Mouse (Mus musculus) MN1 (cell line): ENCODE measurements around the gene Megf11.
A peak's percentile ranks its signal among the peaks of the same experiment; 100 is the strongest.

Experiments used
- DNase-seq: peaks from one replicate; pipeline ENCODE4 v3.0.0-alpha.2; 2016; ENCODE audit warnings: low spot score

The Megf11 gene

GRCm38 (mm10) chr9:64393914-64394596, 8.6 kb downstream of the Megf11 start:
- DNase-seq: peak; percentile 55

GRCm38 (mm10) chr9:64395238-64395920, 10.0 kb downstream of the Megf11 start:
- no peak for DNase-seq

- peak; percentile 51 for DNase-seq
Measured at GRCm38 (mm10) chr9:64397108-64397507, 11.7 kb downstream of the Megf11 start.

GRCm38 (mm10) chr9:64399121-64399520, 13.7 kb downstream of the Megf11 start:
- DNase-seq: no peak

GRCm38 (mm10) chr9:64402141-64402540, 16.7 kb downstream of the Megf11 start:
- no peak for DNase-seq

GRCm38 (mm10) chr9:64406841-64407240, 21.4 kb downstream of the Megf11 start:
- no peak for DNase-seq

- DNase-seq: no peak
Measured at GRCm38 (mm10) chr9:64407390-64407970, 22.1 kb downstream of the Megf11 start.

- no peak for DNase-seq
Measured at GRCm38 (mm10) chr9:64408821-64409220, 23.4 kb downstream of the Megf11 start.

GRCm38 (mm10) chr9:64420471-64420870, 35.0 kb downstream of the Megf11 start:
- DNase-seq: no peak

- DNase-seq: no peak
Measured at GRCm38 (mm10) chr9:64421986-64422616, 36.7 kb downstream of the Megf11 start.

GRCm38 (mm10) chr9:64423912-64424311, 38.5 kb downstream of the Megf11 start:
- DNase-seq: no peak

GRCm38 (mm10) chr9:64436121-64436520, 50.7 kb downstream of the Megf11 start:
- no peak for DNase-seq

GRCm38 (mm10) chr9:64440101-64440500, 54.7 kb downstream of the Megf11 start:
- DNase-seq: no peak

- DNase-seq: no peak
Measured at GRCm38 (mm10) chr9:64445981-64446380, 60.6 kb downstream of the Megf11 start.

- no peak for DNase-seq
Measured at GRCm38 (mm10) chr9:64447070-64447469, 61.6 kb downstream of the Megf11 start.

GRCm38 (mm10) chr9:64447522-64447921, 62.1 kb downstream of the Megf11 start:
- DNase-seq: no peak

GRCm38 (mm10) chr9:64452769-64453168, 67.3 kb downstream of the Megf11 start:
- DNase-seq: no peak

GRCm38 (mm10) chr9:64454196-64454595, 68.8 kb downstream of the Megf11 start:
- DNase-seq: no peak

GRCm38 (mm10) chr9:64455910-64456309, 70.5 kb downstream of the Megf11 start:
- DNase-seq: no peak

GRCm38 (mm10) chr9:64457596-64457995, 72.2 kb downstream of the Megf11 start:
- no peak for DNase-seq

GRCm38 (mm10) chr9:64461568-64462308, 76.3 kb downstream of the Megf11 start:
- no peak for DNase-seq

GRCm38 (mm10) chr9:64462870-64463269, 77.4 kb downstream of the Megf11 start:
- no peak for DNase-seq
